Mouse (Mus musculus) left cerebral cortex, adult 2 months (tissue): ENCODE results near the gene Ttc39a. TPM values are rescaled to one million over a fixed set of nuclear protein-coding genes. Genes with fewer than 3 reads are reported as not detected.

Experiments used
- DNase-seq, 2 experiments: peaks; one replicate each; pipeline ENCODE4 v3.0.0; 2021 to 2022; ENCODE audit warnings: low spot score in 2 of 2, mixed read lengths in 1 of 2; ENCODE audit errors: extremely low spot score in 1 of 2
- H3K27ac ChIP-seq: fragments of 200-600 bp; 2 replicates; pipeline ENCODE4 v1.8.1; 2022
- H3K4me3 ChIP-seq: fragments of 200-600 bp; 2 replicates; pipeline ENCODE4 v1.8.1; 2022
- CTCF ChIP-seq: fragments of 200-600 bp; IDR thresholded peaks from 2 replicates; pipeline ENCODE4 v1.8.1; 2022; ENCODE audit warnings: antibody characterized with exemption, mild to moderate bottlenecking, moderate library complexity
- intact Hi-C: fragments of 180-260 bp; cut with DNase I; formaldehyde crosslinking; loops from one replicate; pipeline ENCODE4 v1.15.1; 2025
- total RNA-seq, 2 experiments: library from RNA; stranded (reverse); gene quantifications; 2 replicates each; pipeline ENCODE4 v1.2.3; 2021

The Ttc39a gene
- total RNA-seq, 2 experiments from 2014 or later: 2.8 to 3.8 TPM

- Histone ChIP-seq H3K27ac (peak overlapping the region; percentile 34; the same call in 1 of the 2 replicates), H3K4me3 (no peak overlapping the region)
- no peak for TF ChIP-seq CTCF
- intact Hi-C loops: no loop called here
- DNase-seq: no peak
Observed at GRCm38 (mm10) chr4:109442126-109442525, 35.7 kb downstream of the Ttc39a start.

DNA sequence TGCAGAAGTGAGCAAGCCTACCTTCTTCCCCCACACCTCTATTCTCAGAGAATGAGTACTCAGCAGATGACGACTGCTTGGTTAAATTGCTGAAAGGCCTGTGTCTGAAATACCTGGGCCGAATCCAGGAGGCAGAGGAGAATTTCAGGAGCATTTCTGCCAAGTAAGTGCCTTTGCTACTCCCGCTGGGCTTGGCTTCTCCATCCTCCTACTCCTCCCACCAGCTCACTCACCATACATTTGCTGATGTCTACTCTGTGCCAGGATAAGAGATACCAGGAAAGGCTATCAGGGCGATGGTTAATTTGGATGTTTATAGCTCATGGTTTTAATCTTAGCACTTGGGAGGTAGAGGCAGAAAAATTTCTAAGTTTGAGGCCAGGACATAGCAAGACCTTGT lies 36.2 kb downstream of the Ttc39a start:
- no peak for DNase-seq
- no peak for TF ChIP-seq CTCF
- intact Hi-C loops: no loop called here
- no peak overlapping the region for H3K4me3 ChIP-seq
- peak overlapping the region; percentile 34; the same call in 1 of the 2 replicates for H3K27ac ChIP-seq

- intact Hi-C loops: no loop called here
- no peak overlapping the region for H3K27ac ChIP-seq
- TF ChIP-seq CTCF: no peak
- H3K4me3 ChIP-seq: no peak overlapping the region
- DNase-seq: no peak
Observed at GRCm38 (mm10) chr4:109444471-109444870, 38.0 kb downstream of the Ttc39a start.

DNA sequence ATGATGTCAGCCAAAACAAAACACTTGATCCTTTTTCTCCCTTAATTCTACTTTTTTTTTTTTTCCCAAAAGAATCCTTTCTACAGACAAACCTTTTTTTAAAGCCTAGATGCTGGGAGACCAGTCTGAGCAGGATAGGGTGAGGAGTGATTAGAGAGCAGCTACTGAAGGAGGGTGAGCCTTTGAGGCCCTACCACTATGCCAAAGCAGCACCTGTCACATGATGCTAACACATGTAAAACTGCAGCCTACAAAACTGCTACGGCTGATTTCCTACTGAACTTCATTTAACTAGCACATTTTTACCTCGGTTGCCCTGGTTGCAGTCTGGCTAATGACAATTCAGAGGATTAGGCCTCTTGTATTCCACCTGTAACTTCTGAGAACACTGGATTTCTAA lies 38.5 kb downstream of the Ttc39a start:
- TF ChIP-seq CTCF: no peak
- H3K27ac ChIP-seq: no peak overlapping the region
- no peak overlapping the region for H3K4me3 ChIP-seq
- no peak for DNase-seq
- intact Hi-C loops: no loop called here

DNA sequence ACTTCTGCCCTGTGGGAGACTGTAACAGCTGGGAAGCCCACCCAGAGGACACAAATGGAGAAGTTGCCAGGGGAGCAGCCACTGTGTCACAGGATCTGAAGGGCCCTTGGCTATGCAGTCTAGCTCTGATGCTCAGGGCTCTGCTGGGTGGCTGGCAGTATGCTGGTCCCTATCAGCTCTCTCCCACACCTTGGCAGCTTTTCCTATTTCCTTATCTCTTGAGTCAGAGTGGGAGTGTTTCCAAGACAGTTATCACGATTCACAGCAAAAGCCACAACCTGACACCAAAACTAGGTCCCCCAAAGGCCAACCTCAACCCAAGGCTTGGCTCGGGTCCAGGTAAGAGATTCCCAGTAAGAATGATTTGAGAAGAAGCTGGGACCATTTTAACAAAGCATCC lies 39.0 kb downstream of the Ttc39a start:
- intact Hi-C loops: no loop called here
- no peak overlapping the region for H3K4me3 ChIP-seq
- DNase-seq: no peak
- no peak for TF ChIP-seq CTCF
- no peak overlapping the region for H3K27ac ChIP-seq

DNA sequence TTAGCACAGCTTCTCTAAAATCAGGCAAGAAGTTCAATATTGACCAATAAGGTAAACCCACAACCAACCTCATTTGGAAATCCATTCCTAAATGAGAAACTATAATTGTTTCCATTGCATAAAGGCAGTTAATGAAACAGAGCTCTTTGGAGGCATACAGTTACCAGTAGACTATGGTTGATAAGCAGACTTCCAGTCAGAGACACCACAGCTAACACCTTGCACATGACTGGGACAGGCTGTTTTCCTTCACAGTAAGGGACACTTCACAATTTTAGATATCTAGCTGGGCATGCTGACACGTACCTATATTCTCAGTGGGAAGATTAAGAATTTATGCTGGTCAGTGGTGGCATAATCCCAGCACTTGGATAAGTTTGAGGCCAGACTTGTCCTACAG lies 39.5 kb downstream of the Ttc39a start:
- no peak overlapping the region for H3K4me3 ChIP-seq
- no peak for TF ChIP-seq CTCF
- DNase-seq: no peak
- H3K27ac ChIP-seq: no peak overlapping the region
- intact Hi-C loops: no loop called here

- Histone ChIP-seq H3K4me3 (no peak overlapping the region), H3K27ac (no peak overlapping the region)
- DNase-seq: no peak
- intact Hi-C loops: no loop called here
- TF ChIP-seq CTCF: no peak
Observed at GRCm38 (mm10) chr4:109448531-109448930, 42.1 kb downstream of the Ttc39a start.

DNA sequence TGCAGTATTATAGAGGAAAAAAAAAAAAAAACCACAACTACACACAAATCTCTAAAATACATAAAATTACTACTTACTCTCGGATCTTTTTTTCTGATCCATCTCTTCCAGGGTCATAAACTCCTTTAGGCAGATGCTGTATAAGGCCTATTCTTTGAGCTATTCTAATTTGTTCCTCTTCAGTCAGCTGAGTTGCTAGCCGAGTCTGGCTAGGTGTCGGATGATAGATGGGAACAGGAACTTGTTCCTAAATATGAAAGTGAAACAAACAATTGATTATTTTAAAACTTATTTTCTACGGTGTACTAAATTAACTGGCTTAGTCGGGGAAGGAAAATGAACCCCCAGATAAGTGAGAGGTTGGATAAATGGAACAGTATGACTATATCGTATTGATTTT lies 50.4 kb downstream of the Ttc39a start:
- no peak overlapping the region for H3K4me3 ChIP-seq
- no peak for TF ChIP-seq CTCF
- intact Hi-C loops: loop anchor here (2.0 kb wide), 1 partner anchor 18 kb away; no protein-coding TSS in a partner anchor
- H3K27ac ChIP-seq: no peak overlapping the region
- DNase-seq: no peak

GRCm38 (mm10) chr4:109460421-109461179 lies 54.2 kb downstream of the Ttc39a start:
- no peak overlapping the region for H3K27ac ChIP-seq
- DNase-seq: no peak
- intact Hi-C loops: no loop called here
- H3K4me3 ChIP-seq: no peak overlapping the region
- TF ChIP-seq CTCF: no peak

GRCm38 (mm10) chr4:109463892-109464291 lies 57.5 kb downstream of the Ttc39a start:
- no peak overlapping the region for H3K4me3 ChIP-seq
- no peak overlapping the region for H3K27ac ChIP-seq
- DNase-seq: no peak
- intact Hi-C loops: no loop called here
- TF ChIP-seq CTCF: no peak

DNA sequence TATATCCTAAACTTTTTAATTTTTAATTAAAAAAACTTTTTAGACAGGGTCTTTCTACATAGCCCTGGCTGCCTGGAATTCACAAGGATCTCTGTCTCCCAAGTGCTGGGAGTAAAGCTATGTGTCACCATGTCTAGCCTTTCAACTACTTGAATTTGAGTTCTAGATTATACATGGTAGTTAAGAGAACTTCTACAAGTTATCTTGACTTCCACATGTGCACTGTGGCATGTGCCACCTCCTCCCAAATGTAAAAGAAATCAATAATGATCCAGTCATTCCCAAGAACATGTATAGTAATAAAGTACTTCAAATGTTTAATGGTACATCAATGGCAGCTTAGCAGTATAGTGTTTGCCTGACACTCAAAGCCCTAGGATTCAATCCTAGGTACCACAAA lies 61.3 kb downstream of the Ttc39a start:
- Histone ChIP-seq H3K4me3 (no peak overlapping the region), H3K27ac (no peak overlapping the region)
- intact Hi-C loops: no loop called here
- no peak for DNase-seq
- TF ChIP-seq CTCF: no peak

- Histone ChIP-seq H3K4me3 (no peak overlapping the region), H3K27ac (no peak overlapping the region)
- intact Hi-C loops: no loop called here
- DNase-seq: no peak
- no peak for TF ChIP-seq CTCF
Observed at GRCm38 (mm10) chr4:109471606-109472005, 65.2 kb downstream of the Ttc39a start.

DNA sequence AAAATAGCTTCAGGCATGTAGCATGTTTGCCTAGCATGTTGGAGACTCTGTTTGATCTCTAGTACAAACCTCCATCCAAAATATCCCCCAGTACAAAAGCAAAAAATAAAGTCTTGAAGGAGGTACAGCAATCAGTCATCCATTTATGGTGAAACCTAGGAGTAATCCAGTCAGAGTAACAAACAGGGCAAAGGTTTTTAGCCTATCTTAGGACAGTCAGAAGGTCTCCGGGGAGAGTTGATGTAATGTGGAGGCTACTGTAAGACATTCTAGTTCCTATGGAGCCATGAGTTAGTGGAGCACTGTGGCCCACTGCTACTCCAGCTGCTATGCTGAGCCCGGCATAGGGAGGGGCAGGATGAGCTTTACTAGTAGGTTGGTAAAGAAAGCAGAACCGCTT lies 66.1 kb downstream of the Ttc39a start:
- H3K27ac ChIP-seq: no peak overlapping the region
- DNase-seq: no peak
- TF ChIP-seq CTCF: no peak
- no peak overlapping the region for H3K4me3 ChIP-seq
- intact Hi-C loops: no loop called here
